Mouse (Mus musculus) testis, adult 2 months (tissue): Measurements from ENCODE around the gene Efna3. TPM values are rescaled to one million over a fixed set of nuclear protein-coding genes. Genes with fewer than 3 reads are reported as not detected.

Source experiments
- H3K27ac ChIP-seq: fragments of 200-500 bp; 2 replicates; pipeline ENCODE4 v1.5.1; 2012; ENCODE audit warnings: low read depth, low read length; ENCODE audit not compliant: control insufficient read depth, insufficient read depth
- H3K27me3 ChIP-seq: fragments of 200-500 bp; 2 replicates; pipeline ENCODE4 v1.6.1; 2012; ENCODE audit warnings: mild to moderate bottlenecking, low read length, moderate library complexity; ENCODE audit not compliant: control insufficient read depth, insufficient read depth
- H3K36me3 ChIP-seq: fragments of 200-500 bp; 2 replicates; pipeline ENCODE4 v1.6.1; 2012; ENCODE audit warnings: mild to moderate bottlenecking, low read length; ENCODE audit not compliant: control insufficient read depth, insufficient read depth
- H3K4me1 ChIP-seq: fragments of 200-500 bp; 2 replicates; pipeline ENCODE4 v1.6.1; 2012; ENCODE audit warnings: low read length; ENCODE audit not compliant: control insufficient read depth, insufficient read depth
- H3K4me3 ChIP-seq: fragments of 200-500 bp; 2 replicates; pipeline ENCODE4 v1.5.1; 2012; ENCODE audit warnings: low read depth, mild to moderate bottlenecking, low read length, moderate library complexity, mixed read lengths; ENCODE audit not compliant: control insufficient read depth
- CTCF ChIP-seq: fragments of 200-500 bp; IDR thresholded peaks from 2 replicates; pipeline ENCODE4 v1.5.1; 2012; ENCODE audit warnings: low read depth, mild to moderate bottlenecking, inconsistent platforms, low read length, moderate library complexity; ENCODE audit not compliant: control insufficient read depth, insufficient read depth, insufficient replicate concordance
- POLR2A ChIP-seq: fragments of 200-500 bp; IDR thresholded peaks from 2 replicates; pipeline ENCODE4 v1.6.1; 2012; ENCODE audit warnings: low read depth, mild to moderate bottlenecking, inconsistent platforms, low read length, moderate library complexity; ENCODE audit not compliant: control insufficient read depth
- polyA plus RNA-seq: library from polyadenylated mRNA; depleted of rRNA; stranded (reverse); fragments of >200 nt; gene quantifications from 2 replicates; pipeline ENCODE4 v1.2.3, GENCODE M21; 2012

Gene Efna3
- polyA plus RNA-seq, 1 experiment = 9.9 TPM

DNA sequence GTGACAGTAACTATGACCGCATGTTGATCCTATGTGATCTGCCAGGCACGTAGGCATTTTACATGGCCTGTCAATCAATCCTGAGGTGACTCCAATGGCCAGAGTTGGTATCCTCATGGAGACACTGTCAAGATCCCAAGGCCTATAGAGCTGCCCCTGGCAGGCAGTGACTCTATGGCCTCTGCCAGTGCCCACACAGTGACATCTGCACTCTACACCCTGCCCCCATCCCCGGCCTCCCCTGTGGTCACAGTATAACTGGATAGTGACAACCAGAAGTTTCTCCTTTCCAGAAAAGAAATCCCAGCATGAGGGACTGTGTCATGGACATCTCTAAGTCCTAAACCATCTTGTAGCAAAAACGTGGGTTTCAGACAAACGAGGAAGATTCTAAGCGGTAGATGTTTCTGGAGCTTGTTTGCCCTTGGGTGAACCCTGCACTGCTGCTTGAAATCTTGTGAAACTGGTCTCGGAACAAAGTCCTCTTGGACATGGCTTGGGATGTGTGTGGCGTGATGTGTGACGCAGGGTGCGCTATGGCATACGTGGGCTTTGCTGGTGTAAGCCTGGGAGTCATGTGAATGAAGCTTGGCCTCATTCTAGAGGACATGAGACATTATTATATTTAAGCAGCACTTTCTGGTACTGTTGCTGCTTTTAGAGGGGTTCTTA is 29.4 kb downstream of the Efna3 start:
- Histone ChIP-seq H3K27ac (no peak overlapping the region), H3K4me3 (no peak overlapping the region), H3K36me3 (no peaks in the 10 kb centered on the region), H3K4me1 (no peaks in the 10 kb centered on the region), H3K27me3 (no peaks in the 10 kb centered on the region)
- TF ChIP-seq POLR2A (no peak), CTCF (no peak)

DNA sequence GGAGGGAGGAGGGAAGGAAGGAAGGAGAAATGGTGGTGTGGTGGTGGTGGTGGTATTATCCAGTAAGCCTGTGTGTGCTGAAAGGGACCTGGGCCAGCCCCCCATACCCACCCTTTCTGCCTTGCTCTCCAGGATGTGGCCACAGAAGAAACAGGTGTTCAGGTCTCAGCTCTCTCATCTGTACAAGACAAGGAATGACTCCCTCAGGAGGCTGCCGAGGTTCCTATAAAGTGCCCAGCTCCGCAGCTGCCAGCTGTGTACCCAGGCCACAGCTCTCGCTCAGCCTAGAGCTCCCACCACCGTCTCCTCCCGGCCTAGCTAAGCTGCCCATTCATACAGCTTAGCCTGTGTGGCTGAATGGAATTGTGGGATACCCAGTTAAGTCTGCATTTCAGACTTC is 30.5 kb downstream of the Efna3 start:
- TF ChIP-seq POLR2A (no peak), CTCF (no peak)
- no peaks in the 10 kb centered on the region for H3K27me3 ChIP-seq
- H3K27ac ChIP-seq = no peak overlapping the region
- no peaks in the 10 kb centered on the region for H3K4me1 ChIP-seq
- H3K4me3 ChIP-seq = no peak overlapping the region
- no peaks in the 10 kb centered on the region for H3K36me3 ChIP-seq

DNA sequence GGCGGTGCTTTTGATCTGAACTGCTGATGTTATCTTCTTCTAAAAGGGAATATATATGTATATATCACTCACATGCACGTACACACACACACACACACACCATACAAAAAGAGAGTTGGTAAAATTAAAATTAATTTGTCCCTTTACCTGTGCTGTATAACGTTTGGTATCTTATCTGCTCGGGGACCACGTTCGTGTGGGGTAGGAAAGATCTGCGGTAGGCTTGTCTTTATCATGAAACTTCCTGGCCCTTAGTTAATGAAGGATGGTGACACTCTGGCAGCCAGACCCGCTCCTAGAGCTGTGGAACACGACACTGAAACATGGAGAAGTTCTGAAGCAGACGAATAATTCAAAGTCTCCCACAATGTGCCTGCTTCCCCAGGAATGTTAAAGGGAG is 30.9 kb downstream of the Efna3 start:
- no peaks in the 10 kb centered on the region for H3K4me1 ChIP-seq
- H3K36me3 ChIP-seq = no peaks in the 10 kb centered on the region
- no peak overlapping the region for H3K27ac ChIP-seq
- H3K27me3 ChIP-seq = no peaks in the 10 kb centered on the region
- TF ChIP-seq POLR2A = no peak
- no peak for TF ChIP-seq CTCF
- no peak overlapping the region for H3K4me3 ChIP-seq

DNA sequence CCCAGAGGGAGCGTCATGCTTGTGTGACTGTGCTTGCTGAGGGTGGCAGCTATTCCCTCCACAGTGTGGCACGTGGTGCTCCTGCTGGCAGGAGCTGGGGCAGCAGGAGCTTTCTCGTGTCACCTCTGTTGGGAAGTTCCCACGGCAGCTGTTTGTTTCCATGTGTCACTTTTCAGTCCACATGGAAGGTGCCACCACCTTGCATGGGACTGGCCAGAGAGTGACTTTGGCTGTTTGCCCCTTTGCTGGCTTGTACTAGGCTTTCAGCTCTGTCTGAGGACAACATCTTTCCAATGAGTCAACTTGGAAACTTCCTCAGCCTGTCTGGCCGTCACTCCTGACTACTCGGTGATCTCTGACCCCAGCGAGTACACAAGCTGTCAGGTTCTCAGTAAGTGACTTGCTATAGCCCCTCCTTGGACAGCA is 34.2 kb downstream of the Efna3 start:
- Histone ChIP-seq H3K4me1 (no peaks in the 10 kb centered on the region), H3K4me3 (no peak overlapping the region), H3K36me3 (no peaks in the 10 kb centered on the region), H3K27me3 (no peaks in the 10 kb centered on the region), H3K27ac (no peak overlapping the region)
- no peak for TF ChIP-seq CTCF
- TF ChIP-seq POLR2A = no peak

GRCm38 (mm10) chr3:89287286-89287685 is 35.5 kb downstream of the Efna3 start:
- Histone ChIP-seq H3K27me3 (no peaks in the 10 kb centered on the region), H3K4me3 (no peak overlapping the region), H3K36me3 (no peaks in the 10 kb centered on the region), H3K27ac (no peak overlapping the region), H3K4me1 (no peaks in the 10 kb centered on the region)
- TF ChIP-seq CTCF (no peak), POLR2A (no peak)

DNA sequence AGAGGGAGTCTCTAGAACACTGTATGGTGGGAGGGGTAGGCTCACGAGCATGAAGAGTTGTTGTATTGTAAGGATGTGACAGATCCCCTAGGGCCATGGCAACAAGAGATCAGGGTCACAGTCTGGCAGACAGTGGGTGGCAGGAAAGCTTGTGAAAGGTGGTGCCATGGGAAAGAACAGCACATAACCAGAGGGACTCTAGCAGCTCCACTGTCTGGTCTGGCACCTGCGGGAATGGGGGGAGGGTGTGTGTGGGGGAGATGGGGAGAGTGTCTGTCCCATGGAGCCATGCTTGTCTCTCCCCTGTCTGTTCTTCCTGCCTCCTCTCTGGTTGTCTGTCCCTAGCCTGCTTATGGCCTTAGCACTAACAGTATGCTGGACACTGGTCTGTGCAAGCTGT is 37.2 kb downstream of the Efna3 start:
- Histone ChIP-seq H3K27ac (no peak overlapping the region), H3K4me3 (no peak overlapping the region), H3K36me3 (no peaks in the 10 kb centered on the region), H3K27me3 (no peaks in the 10 kb centered on the region), H3K4me1 (no peaks in the 10 kb centered on the region; the same call in 1 of the 2 replicates)
- TF ChIP-seq POLR2A (no peak), CTCF (no peak)

DNA sequence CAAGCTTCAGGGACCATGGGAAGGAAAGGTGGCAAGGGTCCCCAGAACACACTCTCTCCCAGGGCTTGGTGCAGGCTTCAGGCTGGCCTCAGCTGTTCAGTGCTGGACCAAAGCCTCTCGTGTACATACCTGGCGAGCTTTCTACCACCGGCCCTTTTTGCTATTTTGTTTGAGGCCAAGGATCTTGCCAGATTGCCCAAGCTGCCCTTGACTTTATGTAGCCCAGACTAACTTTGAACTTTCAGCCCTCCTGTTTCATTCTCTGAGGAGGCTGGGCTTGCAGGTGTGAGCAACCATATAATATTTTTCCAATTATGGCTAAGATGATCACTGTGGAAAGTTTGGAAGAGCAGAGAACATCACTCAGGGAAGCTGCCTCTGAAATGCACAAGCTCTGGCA is 38.5 kb downstream of the Efna3 start:
- no peak for TF ChIP-seq POLR2A
- no peak for TF ChIP-seq CTCF
- no peak overlapping the region for H3K27ac ChIP-seq
- H3K36me3 ChIP-seq = no peaks in the 10 kb centered on the region
- H3K27me3 ChIP-seq = no peaks in the 10 kb centered on the region
- no peak overlapping the region for H3K4me3 ChIP-seq
- H3K4me1 ChIP-seq = no peaks in the 10 kb centered on the region; the same call in 1 of the 2 replicates

GRCm38 (mm10) chr3:89282291-89282643 is 40.5 kb downstream of the Efna3 start:
- H3K4me1 ChIP-seq = no peaks in the 10 kb centered on the region; the same call in 1 of the 2 replicates
- H3K27me3 ChIP-seq = no peaks in the 10 kb centered on the region
- no peak overlapping the region for H3K27ac ChIP-seq
- no peak overlapping the region for H3K4me3 ChIP-seq
- no peaks in the 10 kb centered on the region for H3K36me3 ChIP-seq
- TF ChIP-seq CTCF = no peak
- no peak for TF ChIP-seq POLR2A
